Mouse (Mus musculus) spleen, postnatal 4 days (tissue): ENCODE results near the gene Flt1.

Source experiments
- DNase-seq, 2 experiments: peaks; one replicate each; pipeline ENCODE4 v3.0.0; 2022; ENCODE audit warnings: low spot score in 2 of 2

Flt1 gene

DNA sequence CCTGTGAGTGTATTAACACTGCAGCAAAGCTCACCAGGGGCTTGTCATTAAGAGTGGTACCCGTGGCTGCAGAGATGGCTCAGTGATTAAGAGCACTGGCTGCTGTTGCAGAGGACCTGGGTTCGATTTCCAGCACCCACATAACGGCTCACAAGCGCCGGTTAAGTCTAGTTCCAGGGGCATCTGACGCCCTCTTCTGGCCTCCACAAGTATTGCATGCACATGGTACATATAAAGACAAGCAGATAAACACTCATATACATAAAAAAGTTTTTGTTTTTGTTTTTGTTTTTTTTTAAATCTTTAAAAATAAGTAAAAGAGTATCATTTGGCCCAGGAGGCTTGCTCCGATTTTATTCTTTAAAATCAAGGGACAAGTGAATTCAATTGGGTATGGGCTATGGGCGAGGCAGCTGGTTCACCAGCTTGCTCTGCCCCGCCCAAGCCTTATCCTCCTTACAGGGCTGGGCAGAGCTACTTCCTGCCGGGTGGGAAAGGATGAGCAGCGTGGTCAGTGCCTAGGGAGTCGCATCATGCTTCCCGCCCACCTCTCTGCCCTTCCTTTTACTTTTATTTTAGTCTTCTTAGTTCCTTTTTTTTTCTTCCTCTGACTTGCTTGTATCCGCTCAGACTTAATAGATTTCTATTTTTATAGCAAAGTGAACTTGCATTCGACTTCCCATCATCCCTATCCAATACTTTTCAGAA, 57.0 kb downstream of the Flt1 start:
- no peak for DNase-seq

DNA sequence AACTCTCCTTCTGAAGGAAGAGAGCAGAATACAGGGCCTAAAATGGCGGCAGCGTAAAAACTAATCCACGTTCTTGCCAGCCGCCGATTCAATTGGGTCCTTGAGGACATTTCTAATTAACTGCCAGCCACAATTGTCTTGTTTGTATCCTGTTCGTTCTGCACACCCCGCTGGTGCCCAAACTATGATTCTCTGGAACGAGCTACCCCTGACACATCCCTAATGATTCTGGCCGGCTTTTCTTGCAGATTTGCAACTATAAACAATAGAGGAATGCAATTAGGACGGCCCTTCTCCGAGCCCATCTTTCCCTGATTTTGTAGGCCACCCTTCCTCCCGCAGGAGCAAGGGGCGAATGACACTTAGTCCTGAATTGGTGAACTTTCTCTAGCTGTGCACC, 59.9 kb downstream of the Flt1 start:
- no peak for DNase-seq

GRCm38 (mm10) chr5:147665381-147665780, 60.4 kb downstream of the Flt1 start:
- no peak for DNase-seq

DNA sequence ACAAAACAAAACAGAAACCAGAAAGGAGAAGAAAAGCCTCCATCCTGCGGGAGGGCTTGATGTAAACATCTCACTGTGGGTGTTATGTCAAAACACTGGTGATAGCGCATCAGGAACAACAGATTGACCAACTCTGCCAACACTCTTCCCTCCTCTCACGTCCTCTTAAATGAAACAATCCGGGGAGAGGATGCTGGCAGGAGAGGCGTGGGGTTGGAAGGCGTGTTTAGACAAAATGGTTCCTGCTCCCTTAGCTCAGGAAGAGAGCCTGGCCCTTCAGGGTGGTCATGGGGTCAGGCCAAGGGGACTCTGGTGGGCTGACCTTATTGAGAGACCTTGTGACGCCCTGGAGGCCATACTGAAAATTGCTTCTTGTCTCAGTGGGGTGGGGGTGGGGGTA, 65.9 kb downstream of the Flt1 start:
- no peak for DNase-seq

DNA sequence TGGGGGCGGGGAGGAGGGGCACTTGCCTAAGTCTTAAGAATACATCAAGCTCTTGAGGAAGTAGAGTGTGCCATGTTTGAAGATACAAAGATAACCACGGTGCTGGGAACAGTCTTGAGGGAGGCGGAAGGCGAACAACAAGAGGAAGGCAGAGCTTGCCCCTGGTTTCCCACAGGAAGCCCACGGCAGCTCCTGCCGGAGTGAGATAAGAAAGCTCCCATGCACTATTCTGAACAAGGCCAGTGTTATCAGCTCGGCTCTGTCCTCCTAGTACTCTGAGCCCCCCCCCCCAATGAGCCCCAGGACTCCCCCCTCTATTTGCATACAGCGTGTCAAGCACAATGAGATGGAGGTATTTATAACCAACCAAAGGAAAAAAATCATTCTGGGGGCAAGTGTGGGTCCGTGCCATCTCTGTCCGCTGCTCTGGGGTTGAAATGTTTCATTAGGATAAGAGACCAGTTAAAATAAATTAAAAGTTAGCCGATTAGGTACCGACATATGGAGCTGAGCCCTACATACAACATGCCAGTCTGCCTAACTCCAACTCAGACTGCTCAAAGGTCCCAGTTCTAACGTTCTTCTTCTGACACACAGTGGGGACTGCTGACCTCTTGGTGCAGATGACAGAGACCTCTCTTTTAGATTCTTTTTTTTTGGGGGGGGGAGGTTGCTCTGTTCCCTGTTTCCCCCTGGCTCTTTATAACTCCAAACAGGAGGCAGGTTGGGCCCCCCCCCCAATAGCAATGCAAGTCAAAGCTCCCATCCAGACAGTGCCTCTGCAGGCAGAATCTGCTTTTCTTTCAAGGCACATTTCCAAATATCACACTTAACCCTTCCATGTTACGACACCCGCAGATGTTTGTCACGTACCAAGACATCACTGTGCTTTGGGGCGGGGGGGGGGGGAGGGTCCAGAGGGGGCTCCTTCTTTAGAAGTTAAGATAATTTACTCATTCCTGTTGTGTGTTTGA, 67.6 kb downstream of the Flt1 start:
- no peak for DNase-seq

- DNase-seq: no peak
These were observed 70.0 kb downstream of the Flt1 start for GRCm38 (mm10) chr5:147655761-147656160.

DNA sequence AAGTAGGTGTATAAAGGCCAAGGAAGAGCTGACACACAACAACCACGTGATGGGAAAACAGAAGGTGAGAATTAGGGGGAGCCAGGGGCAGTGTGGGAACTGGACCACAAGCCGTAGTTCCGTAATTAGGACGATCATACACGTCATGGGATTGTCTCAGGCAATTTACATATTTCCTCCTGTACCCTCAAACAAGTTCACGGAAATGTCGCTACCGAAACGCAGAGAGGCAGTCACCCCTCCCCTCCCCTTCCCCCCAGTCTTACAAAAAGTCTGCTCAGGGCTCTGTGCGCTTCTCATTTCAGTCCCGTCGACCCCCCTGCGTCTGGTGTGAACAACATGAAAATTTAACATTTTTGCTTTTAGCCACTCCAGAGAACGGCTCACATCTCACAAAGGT, 74.6 kb downstream of the Flt1 start:
- DNase-seq: no peak

DNA sequence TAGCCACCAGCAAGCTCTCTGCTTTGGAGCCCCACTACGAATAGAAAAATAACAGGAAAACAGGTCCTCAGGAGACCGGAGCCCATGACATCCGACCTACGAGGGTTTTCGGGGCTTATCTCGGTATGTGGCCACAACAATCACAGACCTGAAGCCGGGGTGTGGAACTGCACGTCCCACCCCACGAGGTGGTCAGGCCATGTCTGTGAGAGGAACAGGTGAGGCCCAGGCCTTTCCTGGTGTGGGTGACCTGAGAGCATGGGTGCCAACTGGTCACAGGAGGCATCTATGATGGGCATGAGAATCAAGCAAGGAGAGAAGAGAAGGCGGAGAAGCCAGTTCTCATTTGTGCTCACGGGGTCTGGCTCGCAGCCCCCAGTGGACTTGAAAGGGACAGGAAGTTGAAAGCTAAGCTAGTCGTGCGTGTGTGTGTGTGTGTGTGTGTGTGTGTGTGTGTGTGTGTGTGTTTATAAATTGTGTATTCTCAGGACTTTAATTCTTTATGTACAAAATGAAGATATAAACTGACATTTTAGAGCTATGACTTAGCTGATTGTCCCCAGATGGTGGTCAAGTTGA, 79.4 kb downstream of the Flt1 start:
- no peak for DNase-seq

GRCm38 (mm10) chr5:147645001-147645645, 80.7 kb downstream of the Flt1 start:
- DNase-seq: no peak

GRCm38 (mm10) chr5:147641452-147641851, 84.4 kb downstream of the Flt1 start:
- DNase-seq: no peak

GRCm38 (mm10) chr5:147639940-147640339, 85.9 kb downstream of the Flt1 start:
- no peak for DNase-seq

GRCm38 (mm10) chr5:147636676-147637075, 89.1 kb downstream of the Flt1 start:
- DNase-seq: no peak

DNA sequence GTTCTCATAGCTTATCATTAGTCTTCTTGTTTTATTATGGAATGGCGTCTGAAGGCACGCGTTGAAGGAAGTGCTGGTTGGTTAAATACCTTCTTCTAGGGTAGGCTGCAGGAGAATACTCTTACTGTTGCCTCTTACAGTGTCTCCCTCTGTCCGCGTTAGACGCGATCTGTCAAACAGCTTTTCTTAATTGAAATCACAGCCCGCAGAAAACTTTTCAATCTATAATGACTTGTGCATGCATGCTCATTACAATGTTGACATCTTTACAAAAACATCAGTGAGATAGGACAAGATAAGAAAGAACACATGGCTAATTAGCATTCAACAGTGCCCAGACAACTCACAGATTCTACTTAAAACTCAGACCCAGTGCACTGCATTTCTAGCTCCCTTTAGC, 89.9 kb downstream of the Flt1 start:
- no peak for DNase-seq

- no peak for DNase-seq
These were observed 91.8 kb downstream of the Flt1 start for GRCm38 (mm10) chr5:147634016-147634415.

GRCm38 (mm10) chr5:147632716-147633115, 93.1 kb downstream of the Flt1 start:
- DNase-seq: no peak

GRCm38 (mm10) chr5:147630426-147631290, 95.2 kb downstream of the Flt1 start:
- no peak for DNase-seq

GRCm38 (mm10) chr5:147626944-147627343, 98.9 kb downstream of the Flt1 start:
- no peak for DNase-seq

GRCm38 (mm10) chr5:147623747-147624146, 102.1 kb downstream of the Flt1 start:
- DNase-seq: no peak

GRCm38 (mm10) chr5:147620178-147620577, 105.6 kb downstream of the Flt1 start:
- DNase-seq: no peak

DNA sequence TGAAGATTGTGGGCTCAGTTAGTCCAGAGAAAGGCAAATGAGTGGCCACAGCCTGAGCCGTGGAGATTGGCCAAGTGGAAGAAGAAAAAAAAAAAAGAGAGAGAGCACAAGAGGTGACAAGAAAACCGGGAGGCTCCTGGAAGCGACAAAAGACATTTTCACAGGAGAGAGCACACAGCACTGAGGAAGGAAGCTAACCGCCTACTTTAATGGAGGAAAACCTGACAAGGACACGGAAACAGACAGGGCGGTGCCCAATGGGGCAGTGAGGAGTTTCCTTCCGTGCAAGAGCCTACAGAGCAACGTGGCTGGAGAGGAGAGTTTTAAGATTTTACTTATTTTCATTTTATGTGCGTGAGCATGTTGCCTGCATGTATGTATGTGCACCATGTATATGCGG, 107.6 kb downstream of the Flt1 start:
- no peak for DNase-seq

- DNase-seq: no peak
These were observed 109.4 kb downstream of the Flt1 start for GRCm38 (mm10) chr5:147616450-147616849.
